Mouse (Mus musculus): Measurements from ENCODE around the gene Det1.
A peak's percentile ranks its signal among the peaks of the same experiment; 100 is the strongest.

GRCm38 (mm10) chr7:78846737-78847434 lies at the start of gene Det1:
- TF ChIP-seq UBTF (IDR thresholded peaks at IDR 0.05; ENCODE audit: borderline replicate concordance, insufficient read depth, low read depth, low read length), result no peak
- TF ChIP-seq JUND (IDR thresholded peaks at IDR 0.05; ENCODE audit: low read depth, low read length), result no peak
- no peak for TF ChIP-seq MYB (IDR thresholded peaks at IDR 0.05; ENCODE audit: low read depth, low read length)
- TF ChIP-seq HCFC1 (IDR thresholded peaks at IDR 0.05; ENCODE audit: low read depth, low read length), result peak; percentile 92

Measured in MEL (cell line).